Mouse (Mus musculus): Measurements from ENCODE around the gene Gemin8. TPM values are rescaled to one million over a fixed set of nuclear protein-coding genes. Genes with fewer than 3 reads are reported as not detected.

Gene Gemin8
- polyA plus RNA-seq, 1 experiment from 2014 or later: 12.4 TPM

GRCm38 (mm10) chrX:166236131-166236530, 65.9 kb downstream of the Gemin8 start:
- ATAC-seq: no peak
- Histone ChIP-seq H3K9ac (no peak overlapping the region), H3K4me3 (no peak overlapping the region), H3K4me1 (no peaks in the 10 kb centered on the region), H3K9me3 (replicated peaks) (no peaks in the 10 kb centered on the region), H3K27me3 (peaks cover 5% of the 10 kb centered on the region; the same call in 1 of the 2 replicates), H3K4me2 (no peak overlapping the region), H3K27ac (no peak overlapping the region), H3K36me3 (ENCODE audit: poor library complexity, severe bottlenecking) (no peaks in the 10 kb centered on the region)
- WGBS: 66% methylated on average over 2 of the region's 2 CpGs

- no peaks in the 10 kb centered on the region for H3K9me3 ChIP-seq (replicated peaks)
Observed at GRCm38 (mm10) chrX:166238831-166239460, 68.7 kb downstream of the Gemin8 start, which contains the start of gene Gpm6b. Gpm6b (plus strand) TSS chrX:166238911.

GRCm38 (mm10) chrX:166239520-166239919, 69.3 kb downstream of the Gemin8 start:
- Histone ChIP-seq H3K36me3 (ENCODE audit: poor library complexity, severe bottlenecking) (peaks cover 2% of the 10 kb centered on the region; the same call in 1 of the 2 replicates), H3K27me3 (peaks cover 8% of the 10 kb centered on the region; the same call in 1 of the 2 replicates), H3K9ac (peak overlapping the region; percentile 74), H3K9me3 (replicated peaks) (no peaks in the 10 kb centered on the region), H3K4me2 (peak overlapping the region; percentile 78), H3K4me3 (peak overlapping the region; percentile 58), H3K4me1 (0 out of 2 replicates have a peak, but pooled peaks cover 4% of the 10 kb centered on the region), H3K27ac (peak overlapping the region; percentile 19; the same call in 1 of the 2 replicates)
- WGBS: 34% methylated on average over 13 of the region's 13 CpGs
- peak; percentile 13 for ATAC-seq

More at GRCm38 (mm10) chrX:166238831-166239460, 68.7 kb downstream of the Gemin8 start, which contains the start of gene Gpm6b:
- Histone ChIP-seq H3K27me3 (peaks cover 8% of the 10 kb centered on the region; the same call in 1 of the 2 replicates), H3K4me1 (0 out of 2 replicates have a peak, but pooled peaks cover 4% of the 10 kb centered on the region), H3K27ac (peak within 1 kb of the TSS; percentile 19; the same call in 1 of the 2 replicates), H3K4me3 (peak within 1 kb of the TSS; percentile 58), H3K4me2 (peak within 1 kb of the TSS; percentile 78), H3K36me3 (ENCODE audit: poor library complexity, severe bottlenecking) (no peaks in the 10 kb centered on the region), H3K9ac (peak within 1 kb of the TSS; percentile 74)
- WGBS: 27% methylated on average over 39 of the region's 63 CpGs
- peak; percentile 93 for ATAC-seq

Other genes with a start within 250 kb of the Gemin8 start
- 331 and 351 TPM in 2 replicates for gene Gpm6b, start 68.5 kb downstream of the Gemin8 start, polyA plus RNA-seq (2015; fragmentation: Nextera tagmentation; extraction: Ambion mirVana)